Mouse (Mus musculus): ENCODE measurements around the gene Wrap73. TPM values are rescaled to one million over a fixed set of nuclear protein-coding genes. Genes with fewer than 3 reads are reported as not detected.

The Wrap73 gene
- polyA plus RNA-seq, 1 experiment from 2014 or later = 37.3 TPM

GRCm38 (mm10) chr4:154163296-154163695, 21.1 kb downstream of the Wrap73 start:
- no peaks in the 10 kb centered on the region for H3K27me3 ChIP-seq (ENCODE audit: control insufficient read depth, insufficient read depth, low read length)
- H3K4me3 ChIP-seq (ENCODE audit: low read depth, low read length) = no peak overlapping the region
- H3K4me1 ChIP-seq (ENCODE audit: control insufficient read depth, insufficient read depth, low read length) = peaks cover 17% of the 10 kb centered on the region
- H3K27ac ChIP-seq (ENCODE audit: low read depth, low read length) = no peak overlapping the region
- no peak overlapping the region for H3K9ac ChIP-seq (replicated peaks; ENCODE audit: low read depth, low read length)
- H3K36me3 ChIP-seq (ENCODE audit: control insufficient read depth, insufficient read depth, low read length) = peaks cover 3% of the 10 kb centered on the region; the same call in 1 of the 2 replicates
- no peaks in the 10 kb centered on the region for H3K9me3 ChIP-seq (ENCODE audit: control insufficient read depth, low read length)
- WGBS = 15% methylated on average over 7 of the region's 7 CpGs
- ATAC-seq (ENCODE audit: low read depth) = no peak
- no peak overlapping the region for H3K4me2 ChIP-seq (ENCODE audit: low read depth, low read length)

- H3K9me3 ChIP-seq (ENCODE audit: control insufficient read depth, low read length) = no peaks in the 10 kb centered on the region
- no peak overlapping the region for H3K4me2 ChIP-seq (ENCODE audit: low read depth, low read length)
- H3K27me3 ChIP-seq (ENCODE audit: control insufficient read depth, insufficient read depth, low read length) = peaks cover 34% of the 10 kb centered on the region
- no peak overlapping the region for H3K4me3 ChIP-seq (ENCODE audit: low read depth, low read length)
- ATAC-seq (ENCODE audit: low read depth) = no peak
- 34% methylated on average over 5 of the region's 5 CpGs for WGBS
- no peaks in the 10 kb centered on the region for H3K36me3 ChIP-seq (ENCODE audit: control insufficient read depth, insufficient read depth, low read length)
- no peak overlapping the region for H3K27ac ChIP-seq (ENCODE audit: low read depth, low read length)
- H3K9ac ChIP-seq (replicated peaks; ENCODE audit: low read depth, low read length) = no peak overlapping the region
- H3K4me1 ChIP-seq (ENCODE audit: control insufficient read depth, insufficient read depth, low read length) = peaks cover 5% of the 10 kb centered on the region
These were observed 24.9 kb downstream of the Wrap73 start for GRCm38 (mm10) chr4:154167053-154167452.

GRCm38 (mm10) chr4:154170021-154170420, 27.8 kb downstream of the Wrap73 start:
- Histone ChIP-seq H3K27ac (ENCODE audit: low read depth, low read length) (no peak overlapping the region), H3K4me3 (ENCODE audit: low read depth, low read length) (peak overlapping the region; percentile 42), H3K9ac (replicated peaks; ENCODE audit: low read depth, low read length) (no peak overlapping the region), H3K36me3 (ENCODE audit: control insufficient read depth, insufficient read depth, low read length) (no peaks in the 10 kb centered on the region), H3K9me3 (ENCODE audit: control insufficient read depth, low read length) (no peaks in the 10 kb centered on the region), H3K4me1 (ENCODE audit: control insufficient read depth, insufficient read depth, low read length) (peaks cover 5% of the 10 kb centered on the region), H3K27me3 (ENCODE audit: control insufficient read depth, insufficient read depth, low read length) (peaks cover 38% of the 10 kb centered on the region), H3K4me2 (ENCODE audit: low read depth, low read length) (peak overlapping the region; percentile 92)
- no peak for ATAC-seq (ENCODE audit: low read depth)
- under 1% methylated on average over 15 of the region's 15 CpGs for WGBS

GRCm38 (mm10) chr4:154170506-154171150, 28.5 kb downstream of the Wrap73 start, which contains the start of gene Megf6:
Gene Megf6, plus strand, starts transcription at chr4:154170730.
- no peaks in the 10 kb centered on the region for H3K36me3 ChIP-seq (ENCODE audit: control insufficient read depth, insufficient read depth, low read length)
- WGBS = under 1% methylated on average over 54 of the region's 61 CpGs
- peak; percentile 53 for ATAC-seq (ENCODE audit: low read depth)
- peaks cover 38% of the 10 kb centered on the region for H3K27me3 ChIP-seq (ENCODE audit: control insufficient read depth, insufficient read depth, low read length)
- no peak within 1 kb of the TSS for H3K27ac ChIP-seq (ENCODE audit: low read depth, low read length)
- peaks cover 5% of the 10 kb centered on the region for H3K4me1 ChIP-seq (ENCODE audit: control insufficient read depth, insufficient read depth, low read length)
- peak within 1 kb of the TSS; percentile 41 for H3K9ac ChIP-seq (replicated peaks; ENCODE audit: low read depth, low read length)
- H3K9me3 ChIP-seq (ENCODE audit: control insufficient read depth, low read length) = no peaks in the 10 kb centered on the region
- H3K4me3 ChIP-seq (ENCODE audit: low read depth, low read length) = peak within 1 kb of the TSS; percentile 42
- peak within 1 kb of the TSS; percentile 92 for H3K4me2 ChIP-seq (ENCODE audit: low read depth, low read length)

GRCm38 (mm10) chr4:154171151-154171930, 29.2 kb downstream of the Wrap73 start:
- H3K27me3 ChIP-seq (ENCODE audit: control insufficient read depth, insufficient read depth, low read length) = peaks cover 38% of the 10 kb centered on the region
- no peaks in the 10 kb centered on the region for H3K36me3 ChIP-seq (ENCODE audit: control insufficient read depth, insufficient read depth, low read length)
- no peaks in the 10 kb centered on the region for H3K9me3 ChIP-seq (ENCODE audit: control insufficient read depth, low read length)
- peak overlapping the region; percentile 41 for H3K9ac ChIP-seq (replicated peaks; ENCODE audit: low read depth, low read length)
- peak; percentile 42 for ATAC-seq (ENCODE audit: low read depth)
- under 1% methylated on average over 37 of the region's 37 CpGs for WGBS
- peaks cover 5% of the 10 kb centered on the region for H3K4me1 ChIP-seq (ENCODE audit: control insufficient read depth, insufficient read depth, low read length)
- H3K27ac ChIP-seq (ENCODE audit: low read depth, low read length) = no peak overlapping the region
- peak overlapping the region; percentile 42 for H3K4me3 ChIP-seq (ENCODE audit: low read depth, low read length)
- H3K4me2 ChIP-seq (ENCODE audit: low read depth, low read length) = peak overlapping the region; percentile 92

- Histone ChIP-seq H3K9ac (replicated peaks; ENCODE audit: low read depth, low read length) (no peak overlapping the region), H3K36me3 (ENCODE audit: control insufficient read depth, insufficient read depth, low read length) (no peaks in the 10 kb centered on the region), H3K4me3 (ENCODE audit: low read depth, low read length) (peak overlapping the region; percentile 42), H3K27me3 (ENCODE audit: control insufficient read depth, insufficient read depth, low read length) (peaks cover 38% of the 10 kb centered on the region), H3K4me2 (ENCODE audit: low read depth, low read length) (peak overlapping the region; percentile 92), H3K4me1 (ENCODE audit: control insufficient read depth, insufficient read depth, low read length) (peaks cover 5% of the 10 kb centered on the region), H3K9me3 (ENCODE audit: control insufficient read depth, low read length) (no peaks in the 10 kb centered on the region), H3K27ac (ENCODE audit: low read depth, low read length) (no peak overlapping the region)
- no peak for ATAC-seq (ENCODE audit: low read depth)
- WGBS = 37% methylated on average over 13 of the region's 13 CpGs
These were observed 29.9 kb downstream of the Wrap73 start for GRCm38 (mm10) chr4:154171931-154172604.

- H3K27me3 ChIP-seq (ENCODE audit: control insufficient read depth, insufficient read depth, low read length) = peaks cover 2% of the 10 kb centered on the region
- H3K36me3 ChIP-seq (ENCODE audit: control insufficient read depth, insufficient read depth, low read length) = no peaks in the 10 kb centered on the region
- 66% methylated on average over 8 of the region's 8 CpGs for WGBS
- no peak for ATAC-seq (ENCODE audit: low read depth)
- no peak overlapping the region for H3K4me2 ChIP-seq (ENCODE audit: low read depth, low read length)
- H3K9me3 ChIP-seq (ENCODE audit: control insufficient read depth, low read length) = no peaks in the 10 kb centered on the region
- no peak overlapping the region for H3K27ac ChIP-seq (ENCODE audit: low read depth, low read length)
- no peaks in the 10 kb centered on the region for H3K4me1 ChIP-seq (ENCODE audit: control insufficient read depth, insufficient read depth, low read length)
- no peak overlapping the region for H3K4me3 ChIP-seq (ENCODE audit: low read depth, low read length)
- H3K9ac ChIP-seq (replicated peaks; ENCODE audit: low read depth, low read length) = no peak overlapping the region
These were observed 35.1 kb downstream of the Wrap73 start for GRCm38 (mm10) chr4:154177257-154177656.

GRCm38 (mm10) chr4:154181001-154181400, 38.8 kb downstream of the Wrap73 start:
- H3K9ac ChIP-seq (replicated peaks; ENCODE audit: low read depth, low read length) = no peak overlapping the region
- no peak overlapping the region for H3K27ac ChIP-seq (ENCODE audit: low read depth, low read length)
- no peak overlapping the region for H3K4me3 ChIP-seq (ENCODE audit: low read depth, low read length)
- no peak for ATAC-seq (ENCODE audit: low read depth)
- H3K4me2 ChIP-seq (ENCODE audit: low read depth, low read length) = no peak overlapping the region
- no peaks in the 10 kb centered on the region for H3K4me1 ChIP-seq (ENCODE audit: control insufficient read depth, insufficient read depth, low read length)
- 91% methylated on average over 7 of the region's 7 CpGs for WGBS
- no peaks in the 10 kb centered on the region for H3K27me3 ChIP-seq (ENCODE audit: control insufficient read depth, insufficient read depth, low read length)
- no peaks in the 10 kb centered on the region for H3K9me3 ChIP-seq (ENCODE audit: control insufficient read depth, low read length)
- H3K36me3 ChIP-seq (ENCODE audit: control insufficient read depth, insufficient read depth, low read length) = no peaks in the 10 kb centered on the region

- H3K36me3 ChIP-seq (ENCODE audit: control insufficient read depth, insufficient read depth, low read length) = no peaks in the 10 kb centered on the region
- ATAC-seq (ENCODE audit: low read depth) = no peak
These were observed 41.4 kb downstream of the Wrap73 start for GRCm38 (mm10) chr4:154183566-154183965.

More at GRCm38 (mm10) chr4:154183566-154183965, 41.4 kb downstream of the Wrap73 start:
- Histone ChIP-seq H3K4me2 (ENCODE audit: low read depth, low read length) (no peak overlapping the region), H3K27ac (ENCODE audit: low read depth, low read length) (no peak overlapping the region), H3K9me3 (ENCODE audit: control insufficient read depth, low read length) (no peaks in the 10 kb centered on the region), H3K4me3 (ENCODE audit: low read depth, low read length) (no peak overlapping the region), H3K9ac (replicated peaks; ENCODE audit: low read depth, low read length) (no peak overlapping the region), H3K27me3 (ENCODE audit: control insufficient read depth, insufficient read depth, low read length) (no peaks in the 10 kb centered on the region), H3K4me1 (ENCODE audit: control insufficient read depth, insufficient read depth, low read length) (no peaks in the 10 kb centered on the region)
- 88% methylated on average over 5 of the region's 5 CpGs for WGBS

Data from neural tube, embryonic 14.5 days (tissue).